Mouse (Mus musculus) liver, postnatal 0 days (tissue): Measurements from ENCODE around the gene Slc23a2. TPM values are rescaled to one million over a fixed set of nuclear protein-coding genes. Genes with fewer than 3 reads are reported as not detected.

ENCODE experiments used
- ATAC-seq: fragments of 200-750 bp; cut with Nextera tagmentation; 2 replicates; pipeline ENCODE4 v1.8.0; 2017; ENCODE audit warnings: mild to moderate bottlenecking, moderate library complexity
- DNase-seq: peaks from one replicate; pipeline ENCODE4 v3.0.0-alpha.2; 2016
- H3K27ac ChIP-seq: fragments of 300-500 bp; sonication (generic); 2 replicates; pipeline ENCODE4 v1.5.1; 2014; ENCODE audit warnings: antibody characterized with exemption, moderate library complexity, mild to moderate bottlenecking, low read depth
- H3K27me3 ChIP-seq: fragments of 300-500 bp; sonication (generic); 2 replicates; pipeline ENCODE4 v1.6.1; 2014; ENCODE audit warnings: low read length, control low read depth, mixed read lengths; ENCODE audit not compliant: insufficient read depth
- H3K36me3 ChIP-seq: fragments of 300-500 bp; sonication (generic); replicated peaks from 2 replicates; pipeline ENCODE4 v1.6.1; 2014; ENCODE audit warnings: mild to moderate bottlenecking, control low read depth, low read length, moderate library complexity, mixed read lengths; ENCODE audit not compliant: insufficient read depth
- H3K4me1 ChIP-seq: fragments of 300-500 bp; sonication (generic); 2 replicates; pipeline ENCODE4 v1.6.1; 2014; ENCODE audit warnings: antibody characterized with exemption, mild to moderate bottlenecking, control low read depth; ENCODE audit not compliant: insufficient read depth
- H3K4me2 ChIP-seq: fragments of 300-500 bp; sonication (generic); 2 replicates; pipeline ENCODE4 v1.6.1; 2014; ENCODE audit warnings: low read depth, mild to moderate bottlenecking, low read length, moderate library complexity, mixed read lengths
- H3K4me3 ChIP-seq: fragments of 300-500 bp; sonication (generic); 2 replicates; pipeline ENCODE4 v1.5.1; 2014; ENCODE audit warnings: low read depth, low read length
- H3K9ac ChIP-seq: fragments of 300-500 bp; sonication (generic); replicated peaks from 2 replicates; pipeline ENCODE4 v1.6.1; 2014; ENCODE audit warnings: mild to moderate bottlenecking, moderate library complexity
- H3K9me3 ChIP-seq: fragments of 300-500 bp; sonication (generic); 2 replicates; pipeline ENCODE4 v1.6.1; 2016; ENCODE audit warnings: mild to moderate bottlenecking, control low read depth, low read length, mixed read lengths
- CTCF ChIP-seq: sonication (generic); IDR thresholded peaks from 2 replicates; pipeline ENCODE4 v1.5.1; 2016; ENCODE audit warnings: antibody characterized with exemption, low read depth
- EP300 ChIP-seq: IDR thresholded peaks from 2 replicates; pipeline ENCODE4 v1.6.1; 2016; ENCODE audit warnings: antibody characterized with exemption, low read depth, mild to moderate bottlenecking
- WGBS: fragments of 180-500 bp; shearing (Covaris S2); extraction: QIAGEN DNeasy Blood & Tissue Kit; methylation state at CpG from one replicate; pipeline ENCODE4 v1.1.7; 2014; ENCODE audit not compliant: insufficient replicate concordance; 5-methylcytosine and 5-hydroxymethylcytosine counted together
- polyA plus RNA-seq: library from polyadenylated mRNA; unstranded; fragments of >200 nt; fragmentation: Nextera tagmentation; extraction: Ambion mirVana; gene quantifications from 2 replicates; pipeline ENCODE4 v1.2.1, GENCODE M21; 2015

The Slc23a2 gene
- polyA plus RNA-seq, 1 experiment from 2014 or later = 9.1 TPM

- DNase-seq (no peak), ATAC-seq (no peak)
- TF ChIP-seq CTCF (no peak), EP300 (no peak)
- Histone ChIP-seq H3K27me3 (no peaks in the 10 kb centered on the region), H3K4me1 (no peaks in the 10 kb centered on the region), H3K27ac (no peak overlapping the region), H3K9ac (no peak overlapping the region), H3K4me3 (no peak overlapping the region), H3K9me3 (no peaks in the 10 kb centered on the region), H3K4me2 (no peak overlapping the region), H3K36me3 (no peaks in the 10 kb centered on the region)
- WGBS = 71% methylated on average over 3 of the region's 3 CpGs
Observed at GRCm38 (mm10) chr2:132176289-132176848, 31.5 kb upstream of the Slc23a2 start.

GRCm38 (mm10) chr2:132174048-132174447 lies 29.1 kb upstream of the Slc23a2 start:
- no peaks in the 10 kb centered on the region for H3K36me3 ChIP-seq
- H3K9ac ChIP-seq = no peak overlapping the region
- no peak overlapping the region for H3K27ac ChIP-seq
- DNase-seq = no peak
- TF ChIP-seq EP300 = no peak
- TF ChIP-seq CTCF = no peak
- H3K4me1 ChIP-seq = no peaks in the 10 kb centered on the region
- WGBS = 72% methylated on average over 3 of the region's 3 CpGs
- no peaks in the 10 kb centered on the region for H3K9me3 ChIP-seq
- H3K4me2 ChIP-seq = no peak overlapping the region
- H3K27me3 ChIP-seq = no peaks in the 10 kb centered on the region
- no peak overlapping the region for H3K4me3 ChIP-seq
- ATAC-seq = no peak

GRCm38 (mm10) chr2:132171939-132172338 lies 27.0 kb upstream of the Slc23a2 start:
- no peak overlapping the region for H3K9ac ChIP-seq
- ATAC-seq (no peak), DNase-seq (no peak)
- H3K4me3 ChIP-seq = no peak overlapping the region
- 67% methylated on average over 8 of the region's 8 CpGs for WGBS
- TF ChIP-seq CTCF (no peak), EP300 (no peak)
- H3K36me3 ChIP-seq = no peaks in the 10 kb centered on the region
- H3K27me3 ChIP-seq = no peaks in the 10 kb centered on the region
- no peak overlapping the region for H3K4me2 ChIP-seq
- H3K27ac ChIP-seq = no peak overlapping the region
- H3K4me1 ChIP-seq = no peaks in the 10 kb centered on the region
- no peaks in the 10 kb centered on the region for H3K9me3 ChIP-seq

- Histone ChIP-seq H3K4me2 (no peak overlapping the region), H3K9ac (no peak overlapping the region), H3K27me3 (no peaks in the 10 kb centered on the region), H3K4me3 (no peak overlapping the region), H3K27ac (no peak overlapping the region), H3K9me3 (no peaks in the 10 kb centered on the region), H3K4me1 (no peaks in the 10 kb centered on the region), H3K36me3 (no peaks in the 10 kb centered on the region)
- DNase-seq (no peak), ATAC-seq (peak; percentile 56; the same call in 1 of the 2 replicates)
- no peak for TF ChIP-seq EP300
- no peak for TF ChIP-seq CTCF
- 58% methylated on average over 7 of the region's 7 CpGs for WGBS
Observed at GRCm38 (mm10) chr2:132169150-132169549, 24.2 kb upstream of the Slc23a2 start.

- H3K27me3 ChIP-seq = no peaks in the 10 kb centered on the region
- WGBS = 91% methylated on average over 1 of the region's 1 CpGs
- H3K36me3 ChIP-seq = no peaks in the 10 kb centered on the region
- no peaks in the 10 kb centered on the region for H3K9me3 ChIP-seq
- ATAC-seq (no peak), DNase-seq (no peak)
- no peak overlapping the region for H3K27ac ChIP-seq
- no peak overlapping the region for H3K4me3 ChIP-seq
- H3K9ac ChIP-seq = no peak overlapping the region
- TF ChIP-seq EP300 (no peak), CTCF (no peak)
- H3K4me2 ChIP-seq = no peak overlapping the region
- H3K4me1 ChIP-seq = no peaks in the 10 kb centered on the region
Observed at GRCm38 (mm10) chr2:132163626-132164025, 18.7 kb upstream of the Slc23a2 start.

GRCm38 (mm10) chr2:132157482-132157881 lies 12.6 kb upstream of the Slc23a2 start:
- TF ChIP-seq CTCF (no peak), EP300 (no peak)
- Histone ChIP-seq H3K9ac (no peak overlapping the region), H3K9me3 (no peaks in the 10 kb centered on the region), H3K27ac (no peak overlapping the region), H3K4me2 (no peak overlapping the region), H3K4me3 (no peak overlapping the region), H3K27me3 (no peaks in the 10 kb centered on the region), H3K4me1 (no peaks in the 10 kb centered on the region), H3K36me3 (no peaks in the 10 kb centered on the region)
- DNase-seq (no peak), ATAC-seq (no peak)
- 72% methylated on average over 4 of the region's 4 CpGs for WGBS

GRCm38 (mm10) chr2:132152670-132153069 lies 7.8 kb upstream of the Slc23a2 start:
- 42% methylated on average over 5 of the region's 5 CpGs for WGBS
- DNase-seq = no peak
- no peak overlapping the region for H3K4me2 ChIP-seq
- TF ChIP-seq EP300 = no peak
- TF ChIP-seq CTCF = no peak
- no peak overlapping the region for H3K27ac ChIP-seq
- H3K27me3 ChIP-seq = no peaks in the 10 kb centered on the region
- ATAC-seq = no peak
- no peaks in the 10 kb centered on the region for H3K9me3 ChIP-seq
- H3K4me1 ChIP-seq = no peaks in the 10 kb centered on the region
- H3K4me3 ChIP-seq = no peak overlapping the region
- no peaks in the 10 kb centered on the region for H3K36me3 ChIP-seq
- H3K9ac ChIP-seq = no peak overlapping the region
